Mouse (Mus musculus) lung, postnatal 0 days (tissue): ENCODE measurements at regions not wholly inside any gene's neighbourhood (a gene's known extent, or its start where the extent isn't known, plus 50 kb on each side); places are given as distances from the start of the nearest gene placed in this dataset.

Experiments used
- CTCF ChIP-seq: IDR thresholded peaks from 2 replicates; pipeline ENCODE4 v1.5.1; 2016; ENCODE audit warnings: antibody characterized with exemption, mild to moderate bottlenecking
- EP300 ChIP-seq: IDR thresholded peaks from 2 replicates; pipeline ENCODE4 v1.6.1; 2016; ENCODE audit warnings: antibody characterized with exemption, mild to moderate bottlenecking, control low read depth

GRCm38 (mm10) chr10:9002261-9002660 lies 116.4 kb upstream of the Sash1 start:
- TF ChIP-seq EP300 (no peak), CTCF (no peak)
